Mouse (Mus musculus) urinary bladder, postnatal 10 days (tissue): ENCODE results near the gene Spryd3.
"Not testable (repeated sequence)": the region's sequence is repeated elsewhere in the genome, so short reads cannot be mapped to it uniquely, and the experiment has no call there.

Source experiments
- DNase-seq: peaks from one replicate; pipeline ENCODE4 v3.0.0; 2022; ENCODE audit warnings: low spot score

Gene Spryd3

DNA sequence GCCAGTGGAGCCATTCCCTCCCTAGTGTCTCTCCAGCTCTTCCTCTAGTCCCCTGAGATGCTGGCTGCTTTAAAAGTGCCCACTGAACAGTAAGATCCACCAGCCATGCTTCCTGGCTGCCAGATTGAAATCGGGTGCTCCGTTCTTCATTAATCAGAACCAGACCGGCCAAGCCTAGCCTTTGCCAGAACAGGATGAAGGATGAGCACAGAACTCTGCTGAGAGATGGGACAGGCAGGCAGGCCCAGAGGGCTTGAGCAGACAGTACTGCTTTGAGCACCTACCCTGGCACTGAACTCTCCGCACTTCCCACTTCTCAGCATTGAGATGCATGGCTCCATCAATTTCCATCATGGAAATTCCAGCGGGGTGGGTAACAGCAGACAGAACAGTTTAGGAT, 36.8 kb downstream of the Spryd3 start:
- no peak for DNase-seq

- DNase-seq, result no peak
Measured at GRCm38 (mm10) chr15:102097991-102098555, 38.0 kb downstream of the Spryd3 start.

GRCm38 (mm10) chr15:102097147-102097915, 38.7 kb downstream of the Spryd3 start:
- no peak for DNase-seq

- DNase-seq, result no peak
Measured at GRCm38 (mm10) chr15:102094988-102095387, 41.0 kb downstream of the Spryd3 start.

DNA sequence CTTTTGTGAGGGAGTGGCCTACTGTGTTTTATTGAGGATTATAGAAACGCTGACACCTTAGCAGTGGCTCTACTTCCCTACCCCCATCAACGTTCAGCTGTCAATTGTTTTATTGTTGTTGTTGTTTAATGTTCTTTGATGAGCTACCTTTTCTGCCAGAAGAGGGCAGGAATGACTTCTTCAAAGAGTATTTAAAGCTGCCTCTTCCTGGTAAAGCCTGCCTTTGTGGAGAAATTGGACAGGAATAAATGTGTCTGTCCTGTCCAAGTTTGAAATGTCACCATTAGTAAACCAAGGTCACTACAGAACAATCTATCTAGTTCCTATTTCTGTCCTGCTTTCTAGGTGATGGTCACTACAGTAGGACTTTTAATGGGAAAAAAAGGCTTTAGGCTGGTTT, 41.9 kb downstream of the Spryd3 start:
- no peak for DNase-seq

DNA sequence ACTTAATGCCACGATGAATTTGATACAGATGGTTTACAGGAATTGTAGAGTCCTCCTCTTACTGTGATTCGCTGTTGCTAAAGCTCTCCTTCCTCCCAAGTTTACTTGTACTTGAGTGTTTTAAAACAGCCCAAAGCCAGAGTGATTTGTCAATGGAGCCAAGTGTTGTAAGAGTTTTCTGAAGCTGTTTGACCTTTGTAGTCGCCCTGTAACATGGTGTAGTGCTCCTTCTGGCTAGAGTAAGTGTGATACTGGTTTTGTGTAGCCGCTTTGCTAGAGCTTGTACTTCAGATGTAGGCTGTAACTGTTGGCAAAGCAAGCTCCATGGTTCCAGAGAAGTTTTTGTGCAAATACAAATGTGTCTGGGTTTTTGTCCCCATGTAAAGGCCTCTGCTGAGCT, 43.8 kb downstream of the Spryd3 start:
- DNase-seq, result no peak

GRCm38 (mm10) chr15:102091688-102092087, 44.3 kb downstream of the Spryd3 start:
- no peak for DNase-seq

- DNase-seq, result no peak
Measured at GRCm38 (mm10) chr15:102091063-102091679, 44.9 kb downstream of the Spryd3 start.

GRCm38 (mm10) chr15:102089914-102090585, 46.0 kb downstream of the Spryd3 start:
- DNase-seq, result no peak

DNA sequence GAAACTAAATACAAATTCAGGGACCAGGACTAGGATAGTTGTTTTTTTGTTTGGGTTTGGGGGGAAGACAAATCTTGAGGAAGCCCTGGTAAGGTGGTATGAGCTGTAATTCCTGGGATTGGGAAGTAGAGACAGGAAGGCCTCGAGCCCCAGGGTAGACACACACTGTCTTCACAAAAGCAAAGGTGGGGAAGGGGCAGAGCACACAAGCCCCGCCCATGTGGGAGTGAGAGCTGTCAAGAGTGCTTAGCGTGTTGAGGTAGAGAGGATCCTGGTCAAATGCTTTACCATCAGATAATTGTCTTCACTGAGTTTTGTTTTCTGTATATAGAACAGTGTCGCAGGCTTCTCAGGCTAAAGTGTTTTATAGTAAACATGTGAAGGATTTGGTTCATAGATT, 53.0 kb downstream of the Spryd3 start:
- no peak for DNase-seq

DNA sequence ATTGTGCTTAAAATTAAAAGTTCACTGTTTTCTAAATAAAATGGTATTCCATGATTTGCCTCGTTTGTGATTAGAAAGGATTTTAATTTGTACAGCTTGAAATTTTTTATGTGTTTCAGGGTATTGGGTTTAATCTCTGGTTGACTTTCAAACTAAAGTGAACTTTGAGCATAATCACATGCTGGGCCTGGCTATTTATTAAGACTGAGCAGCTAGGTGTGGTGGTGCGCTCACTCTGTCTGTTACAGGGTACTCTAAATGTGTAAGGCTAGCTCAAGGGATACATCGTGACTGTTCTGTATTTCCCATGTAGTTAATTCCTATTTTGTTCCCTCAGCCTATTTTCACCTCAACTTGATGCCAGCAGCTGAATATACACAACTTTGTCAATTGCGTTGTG, 53.9 kb downstream of the Spryd3 start:
- DNase-seq, result no peak

- no peak for DNase-seq
Measured at GRCm38 (mm10) chr15:102080429-102080828, 55.6 kb downstream of the Spryd3 start.

GRCm38 (mm10) chr15:102079924-102080323, 56.1 kb downstream of the Spryd3 start:
- DNase-seq, result not testable (repeated sequence)

DNA sequence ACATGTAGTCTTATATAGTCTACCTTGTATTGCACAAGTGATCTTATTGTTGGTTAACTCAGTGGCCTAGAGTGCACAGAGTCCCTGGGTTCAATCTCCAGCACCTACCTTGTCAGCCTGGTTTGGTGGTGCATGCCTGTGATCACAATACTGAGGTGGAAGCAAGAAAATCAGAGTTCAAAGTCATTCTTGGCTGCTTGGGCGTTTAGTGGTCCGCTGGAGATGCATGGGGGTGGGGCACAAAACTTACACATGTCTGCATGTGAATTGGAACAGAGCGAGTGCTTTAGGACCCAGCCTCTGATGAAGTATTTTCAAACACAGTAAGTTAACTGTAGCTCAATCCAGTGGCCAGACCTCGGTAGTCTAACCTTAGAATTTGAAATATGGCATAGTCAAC, 56.8 kb downstream of the Spryd3 start:
- no peak for DNase-seq

- DNase-seq, result no peak
Measured at GRCm38 (mm10) chr15:102077111-102077677, 58.8 kb downstream of the Spryd3 start.

DNA sequence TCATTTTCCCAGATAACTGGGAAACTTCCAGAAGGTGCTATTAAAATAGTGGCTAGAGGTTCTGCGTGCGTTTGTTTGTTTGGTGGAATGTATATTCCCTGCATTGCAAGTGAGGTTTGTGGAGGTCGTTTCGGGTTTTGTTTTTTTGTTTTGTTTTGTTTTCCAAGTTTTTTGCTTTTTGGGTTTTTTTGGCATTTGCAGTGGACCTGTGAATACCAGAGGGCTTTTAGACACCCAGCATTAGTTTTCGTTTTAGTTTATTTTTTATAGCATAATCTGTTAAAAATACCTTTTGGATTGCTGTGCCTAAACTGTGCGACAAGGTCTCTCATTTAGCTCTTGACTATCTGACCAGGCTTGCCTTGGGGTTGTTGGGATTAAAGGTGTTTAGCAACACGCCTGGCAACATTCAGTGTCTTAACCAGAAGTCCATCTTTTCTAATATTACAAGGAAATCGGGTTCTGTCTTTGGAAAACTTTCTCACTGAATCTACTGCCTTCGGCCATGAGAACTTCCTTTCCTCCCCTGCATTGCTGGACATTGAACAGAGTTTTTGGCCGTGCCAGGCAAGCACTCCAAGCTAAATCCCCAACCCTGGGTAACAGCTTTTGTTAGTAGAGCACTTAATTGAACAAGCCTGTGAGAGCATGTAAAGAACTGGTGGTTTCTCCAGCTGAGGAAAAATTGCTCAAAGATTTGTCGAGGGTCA, 61.0 kb downstream of the Spryd3 start:
- DNase-seq, result no peak

- DNase-seq, result peak; percentile 41
Measured at GRCm38 (mm10) chr15:102074070-102074731, 61.8 kb downstream of the Spryd3 start.

DNA sequence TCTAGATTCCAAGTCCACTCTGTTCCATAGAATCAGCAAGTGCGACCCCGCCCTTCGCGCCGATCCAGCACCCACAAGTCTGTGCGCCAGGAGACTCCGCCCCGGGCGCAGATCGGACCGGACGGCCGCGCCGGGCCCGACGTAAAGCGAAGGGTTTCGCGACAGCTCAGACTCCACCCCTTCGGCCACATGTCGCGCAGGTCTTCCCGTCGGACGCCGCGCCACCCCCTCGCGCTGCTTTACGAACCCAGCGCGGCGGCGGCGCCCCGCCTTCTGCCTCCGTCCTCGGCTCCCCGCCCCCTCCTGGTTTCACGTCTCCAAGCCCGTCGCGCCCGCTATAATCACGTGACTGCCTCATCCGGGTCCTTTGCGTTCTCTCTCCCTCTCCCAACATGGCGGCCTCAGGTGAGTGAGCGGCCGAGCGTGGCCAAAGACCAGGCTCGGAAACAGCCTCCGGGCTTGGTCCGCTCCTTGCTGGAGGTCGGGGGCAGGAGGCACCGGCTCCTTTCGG, 62.4 kb downstream of the Spryd3 start, which contains the start of gene Eif4b:
Gene Eif4b (plus strand): TSS at position 215 of the 511 bp plus-strand sequence.
- peak; percentile 96 for DNase-seq

GRCm38 (mm10) chr15:102072963-102073558, 63.0 kb downstream of the Spryd3 start:
- no peak for DNase-seq
